Mouse (Mus musculus) skeletal muscle tissue, adult 2 months (tissue): ENCODE data around the gene Wdr45.
A peak's percentile ranks its signal among the peaks of the same experiment; 100 is the strongest.
"Not testable (repeated sequence)": the region's sequence is repeated elsewhere in the genome, so short reads cannot be mapped to it uniquely, and the experiment has no call there.

Experiments
- DNase-seq: peaks from one replicate; pipeline ENCODE4 v3.0.0-alpha.2; 2012; ENCODE audit warnings: low read depth, low spot score

Wdr45 gene

DNA sequence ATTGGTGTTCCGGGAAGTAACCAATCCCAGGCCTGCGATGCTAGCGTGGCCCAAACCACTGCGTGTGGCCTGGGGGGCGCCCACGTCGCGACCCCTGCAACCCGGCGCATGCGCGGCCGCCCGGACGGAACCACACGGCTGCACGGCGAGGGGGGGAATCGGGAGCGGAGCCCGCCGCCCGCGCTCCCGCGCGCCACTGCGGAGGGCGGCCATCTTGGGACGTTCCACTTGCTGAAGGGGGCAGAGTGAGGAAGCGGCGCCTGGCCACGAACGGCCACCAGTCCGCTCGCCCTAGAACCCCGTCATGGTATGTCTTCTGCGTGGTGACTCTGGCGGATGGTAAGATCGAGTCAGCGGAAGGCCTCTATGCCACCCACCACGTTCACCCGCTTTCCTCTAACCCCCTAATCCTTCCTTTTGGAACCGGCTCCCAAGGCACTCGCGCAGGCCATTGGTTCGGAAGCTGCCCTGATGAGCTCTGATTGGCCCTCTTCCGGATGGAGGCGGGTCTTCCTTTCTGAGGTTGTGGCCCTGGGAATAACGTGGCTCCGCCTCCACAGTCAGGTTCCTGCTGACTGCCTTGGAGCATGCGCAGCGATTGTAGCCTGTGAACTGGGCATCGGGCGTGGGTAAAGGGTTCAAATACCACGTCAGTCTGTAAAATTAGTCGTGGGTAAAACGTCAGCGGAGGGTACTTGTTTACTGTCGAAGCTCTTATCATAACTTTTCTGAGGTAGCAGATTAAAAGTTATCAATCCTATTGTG is at the start of gene Wdr45:
TSS of gene Wdr45 (plus strand) at position 199 of the 765 bp plus-strand sequence.
- DNase-seq: peak; percentile 97

DNA sequence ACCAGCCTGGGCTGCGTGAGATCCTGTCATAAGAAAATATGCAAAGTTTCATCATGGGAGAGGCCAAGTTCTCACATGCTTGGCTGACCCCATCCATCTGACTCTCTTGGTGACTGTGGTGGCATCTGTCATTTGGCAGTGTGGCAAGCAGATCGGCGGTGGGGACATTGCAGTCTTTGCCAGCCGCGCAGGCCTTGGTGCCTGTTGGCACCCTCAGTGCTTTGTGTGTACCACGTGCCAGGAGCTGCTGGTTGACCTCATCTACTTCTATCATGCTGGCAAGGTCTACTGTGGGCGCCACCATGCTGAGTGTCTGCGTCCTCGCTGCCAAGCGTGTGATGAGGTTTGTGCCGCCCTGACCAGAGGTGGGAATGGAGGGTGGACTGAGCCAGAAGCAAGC is 49.3 kb upstream of the Wdr45 start:
- no peak for DNase-seq

DNA sequence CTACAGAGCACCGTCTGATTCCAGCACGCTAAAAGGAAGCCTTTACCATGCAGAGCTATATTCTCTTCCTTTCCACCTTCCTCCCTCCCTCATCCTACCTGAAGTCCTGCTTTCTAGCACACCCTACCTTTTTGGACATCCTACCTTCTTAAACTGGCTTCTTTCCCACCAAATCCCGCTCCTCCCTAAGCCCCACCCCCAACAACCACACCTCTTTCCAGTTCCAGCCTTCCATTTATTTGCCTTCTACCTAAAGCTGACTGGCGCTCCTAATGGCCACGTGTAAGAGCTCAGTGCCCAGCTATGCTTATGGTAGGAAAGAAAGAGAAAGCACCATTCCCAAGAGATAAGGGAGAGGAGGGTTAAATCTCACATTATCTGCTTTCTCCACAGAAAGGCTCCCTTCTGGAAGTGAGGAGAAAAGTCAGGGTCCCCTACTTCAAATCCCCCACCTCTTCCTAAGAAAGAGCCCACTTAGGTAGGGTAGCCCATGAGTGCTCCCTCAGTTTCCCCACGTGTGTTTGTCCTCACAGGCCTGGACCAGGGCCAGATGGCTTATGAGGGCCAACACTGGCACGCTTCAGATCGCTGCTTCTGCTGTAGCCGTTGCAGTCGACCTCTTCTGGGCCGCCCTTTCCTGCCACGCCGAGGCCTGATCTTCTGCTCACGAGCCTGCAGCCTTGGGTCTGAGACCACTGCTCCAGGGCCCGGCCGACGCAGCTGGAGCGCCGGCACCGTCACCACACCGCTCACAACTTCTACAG is 48.2 kb upstream of the Wdr45 start:
- DNase-seq: no peak

DNA sequence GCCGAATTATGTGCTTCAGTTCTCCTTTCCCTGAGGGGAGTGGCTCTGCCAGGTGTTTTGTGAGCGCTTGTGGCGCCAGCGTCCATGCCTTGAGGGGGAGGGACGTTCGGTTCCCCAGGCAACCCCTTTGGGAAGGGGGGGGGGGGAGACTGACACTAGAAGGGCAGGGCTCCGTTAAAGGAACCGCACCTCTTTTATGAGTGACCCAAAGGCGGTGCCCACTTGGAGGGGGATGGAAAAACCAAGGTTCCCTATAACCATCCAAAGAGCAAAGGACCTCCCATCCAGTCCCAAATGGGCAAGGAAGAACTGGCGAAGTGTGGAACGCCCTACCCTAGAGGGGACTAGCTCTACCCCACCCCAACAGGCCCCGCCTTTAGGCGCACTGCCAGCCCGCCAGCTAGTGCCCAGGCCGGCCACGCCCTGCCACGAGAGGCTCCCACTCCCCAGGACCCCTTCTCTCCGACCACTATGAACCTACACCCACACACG is 43.7 kb upstream of the Wdr45 start:
- DNase-seq: peak; percentile 50

DNA sequence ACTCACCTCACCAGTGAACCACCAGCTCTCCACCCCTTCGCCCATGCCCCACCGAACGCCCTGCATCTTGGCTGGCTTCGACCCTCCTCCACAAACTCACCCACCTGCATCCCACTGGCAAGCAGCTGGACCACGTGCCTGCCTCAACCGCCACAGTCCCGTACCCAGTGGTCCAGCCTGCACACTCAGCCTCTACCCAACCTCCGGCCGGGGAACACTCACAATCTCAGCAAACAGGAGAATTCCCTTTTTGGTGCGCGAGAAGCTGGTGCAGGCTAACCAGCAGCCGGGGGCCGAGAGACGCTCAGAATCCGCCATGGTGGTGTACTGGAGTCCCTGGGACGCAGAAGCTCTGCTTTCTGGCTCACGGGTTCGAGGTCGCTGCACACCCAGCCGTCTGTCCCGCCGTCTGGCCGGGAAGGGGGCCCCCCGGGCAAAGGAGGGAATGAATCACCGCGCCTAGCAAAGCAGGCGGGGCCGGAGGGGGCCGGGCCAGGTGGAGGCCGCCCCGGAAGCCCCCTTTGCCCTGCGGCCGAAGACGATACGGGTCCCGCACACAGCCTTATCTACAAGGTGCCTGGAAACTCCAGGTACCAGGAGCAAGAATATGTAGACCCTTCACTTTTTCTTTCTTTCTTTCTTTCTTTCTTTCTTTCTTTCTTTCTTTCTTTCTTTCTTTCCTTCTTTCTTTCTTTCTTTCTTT is 43.1 kb upstream of the Wdr45 start, which contains the start of gene Plp2:
TSS of gene Plp2 (minus strand) at position 470 of the 703 bp plus-strand sequence.
- no peak for DNase-seq

DNA sequence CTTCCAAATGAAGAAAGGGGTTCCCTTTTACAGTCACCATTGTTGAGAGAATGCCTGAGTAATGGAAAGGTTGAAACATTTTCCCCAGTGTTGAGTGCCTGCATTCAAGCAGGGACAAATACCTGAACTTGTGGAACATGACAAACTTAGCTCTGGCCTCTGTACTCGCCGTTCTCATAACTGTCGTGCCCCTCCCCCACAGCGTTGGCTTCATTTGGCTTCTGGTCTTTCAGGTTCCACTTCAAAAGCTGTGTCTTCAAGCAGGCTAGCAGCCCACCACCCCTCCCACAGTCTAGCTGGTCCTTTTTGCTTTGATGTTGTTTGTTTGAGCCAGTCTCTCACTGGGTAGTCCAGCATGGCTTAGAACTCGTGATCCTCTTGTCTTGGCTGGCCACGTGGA is 41.4 kb upstream of the Wdr45 start:
- DNase-seq: no peak

DNA sequence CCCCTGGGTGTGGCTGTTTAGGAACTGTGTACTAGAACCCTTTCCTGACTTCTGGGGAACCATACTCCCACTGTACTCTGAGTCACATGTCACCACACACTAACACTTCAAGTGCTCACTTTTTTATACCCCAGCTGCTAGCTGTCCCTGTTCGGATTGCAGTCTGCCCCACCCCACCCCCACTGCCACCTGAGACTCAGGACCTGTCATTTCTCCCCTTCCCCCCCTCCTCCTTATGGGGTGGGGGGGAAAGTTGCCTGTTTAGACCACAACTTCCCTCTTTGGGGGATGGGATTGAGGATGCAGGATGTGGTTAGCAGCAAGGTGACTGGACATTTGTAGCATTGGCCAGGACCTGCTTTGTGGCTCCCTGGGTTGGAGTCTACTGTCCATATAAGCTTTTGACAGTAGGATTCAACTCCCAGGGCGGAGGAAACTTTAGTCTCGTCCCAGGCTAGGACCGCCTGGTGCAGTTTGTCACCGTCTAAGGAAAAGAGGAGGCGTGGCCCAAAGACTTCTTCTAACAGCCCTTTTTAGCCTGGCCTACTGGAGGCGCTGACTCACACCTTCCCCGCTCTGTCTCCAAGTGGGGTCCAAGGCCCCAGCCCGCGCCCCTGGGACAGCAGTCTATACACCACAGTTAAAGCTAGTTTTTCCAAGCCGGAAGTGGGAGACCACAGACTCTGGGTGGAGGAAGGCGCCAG is 40.4 kb upstream of the Wdr45 start:
- DNase-seq: no peak

DNA sequence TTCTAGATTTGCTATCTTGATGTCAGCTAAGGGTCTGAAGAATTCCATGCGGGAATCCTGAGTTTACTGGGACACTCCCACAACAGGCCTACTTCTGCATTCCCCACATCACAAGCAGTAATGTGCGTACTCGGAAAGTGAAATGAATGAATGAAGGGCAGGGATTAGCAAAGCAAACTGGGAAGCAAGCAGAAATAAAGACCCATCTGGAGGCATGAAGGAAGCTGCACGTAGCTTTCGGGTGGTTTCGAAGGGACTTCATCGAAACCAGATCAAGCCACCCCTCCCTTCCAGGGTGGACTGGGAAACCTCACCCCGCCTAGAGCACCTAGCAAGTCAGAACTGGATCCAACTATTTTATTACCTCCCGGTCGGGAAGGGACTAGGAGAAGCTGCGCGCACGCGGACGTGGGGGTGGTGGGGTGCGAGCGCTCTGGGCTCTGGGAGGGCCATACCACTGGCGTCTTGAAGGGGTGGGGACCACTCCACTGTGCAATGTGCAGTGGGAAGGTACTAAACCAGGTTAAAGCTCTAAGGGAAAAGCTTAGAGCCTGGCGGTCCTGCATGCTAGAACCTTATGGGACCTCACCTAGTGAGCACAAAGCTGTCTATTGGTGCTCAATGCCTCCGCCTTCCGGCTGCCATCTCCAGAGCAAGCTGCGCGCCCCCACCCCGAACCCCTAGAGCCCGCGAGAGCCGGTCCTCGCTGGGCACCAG is 39.7 kb upstream of the Wdr45 start:
- DNase-seq: no peak

DNA sequence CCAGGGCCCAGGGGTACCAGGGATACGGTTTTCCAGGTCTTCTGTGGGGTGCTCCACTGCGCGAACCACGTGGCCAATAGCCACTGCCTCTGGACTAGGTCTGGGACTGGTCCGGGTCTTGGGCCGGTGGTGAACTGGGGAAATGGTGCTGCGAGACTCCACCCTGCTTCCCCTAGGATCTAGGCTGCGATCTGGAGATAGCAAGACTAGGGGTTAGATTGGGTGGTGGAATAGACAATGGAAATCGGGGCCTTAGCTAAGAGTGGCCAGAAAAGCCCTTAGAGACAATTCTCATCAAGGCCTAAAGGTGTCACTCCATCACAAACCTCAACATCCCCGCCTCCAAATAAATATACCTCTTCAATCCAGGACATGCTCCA is 39.1 kb upstream of the Wdr45 start:
- DNase-seq: no peak

DNA sequence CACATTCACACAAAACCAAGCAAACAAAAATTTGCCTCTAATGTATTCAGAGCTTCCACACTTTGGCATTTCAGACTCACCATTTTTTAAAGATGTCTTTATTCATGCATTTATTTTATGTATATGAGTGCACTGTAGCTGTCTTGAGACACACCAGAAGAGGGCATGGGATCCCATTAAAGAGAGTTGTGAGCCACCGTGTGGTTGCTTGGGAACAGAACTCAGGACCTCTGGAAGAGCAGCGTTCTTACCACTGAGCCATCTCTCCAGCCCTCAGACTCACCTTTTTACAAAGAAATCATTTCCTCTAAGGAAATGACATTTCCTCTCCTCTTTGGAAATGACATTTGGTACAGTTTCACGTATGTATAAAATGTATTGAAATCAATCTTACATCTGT is 35.1 kb upstream of the Wdr45 start:
- no peak for DNase-seq

DNA sequence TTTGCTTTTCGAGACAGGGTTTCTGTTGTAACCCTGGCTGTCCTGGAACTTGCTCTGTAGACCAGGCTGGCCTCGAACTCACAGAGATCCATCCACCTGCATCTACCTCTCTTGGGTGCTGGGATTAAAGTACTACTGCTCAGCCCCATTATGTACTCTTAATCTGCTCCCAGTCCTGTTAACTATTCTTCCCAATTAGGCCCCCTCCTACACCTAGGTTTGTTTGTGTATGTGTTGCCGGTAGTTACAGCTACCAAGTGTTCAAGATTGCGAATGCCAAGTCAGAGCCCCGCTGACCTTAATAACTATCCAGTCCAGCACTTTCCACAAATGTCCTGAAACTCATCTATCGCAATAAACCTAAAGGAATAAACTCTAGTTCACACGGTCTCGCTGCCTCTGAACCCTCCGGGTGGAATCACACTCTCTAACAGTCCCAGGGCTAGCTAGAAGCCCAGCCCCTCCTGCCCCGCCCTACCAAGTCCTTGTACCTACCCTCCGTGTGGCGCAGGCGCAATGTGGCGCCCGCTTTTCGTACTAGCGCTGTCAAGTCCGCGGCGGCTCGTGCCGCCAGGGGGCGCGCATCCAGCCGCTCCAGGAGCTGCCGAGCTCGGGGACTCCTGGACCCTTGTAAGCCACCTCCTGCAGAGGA is 34.6 kb upstream of the Wdr45 start:
- peak; percentile 94 for DNase-seq

DNA sequence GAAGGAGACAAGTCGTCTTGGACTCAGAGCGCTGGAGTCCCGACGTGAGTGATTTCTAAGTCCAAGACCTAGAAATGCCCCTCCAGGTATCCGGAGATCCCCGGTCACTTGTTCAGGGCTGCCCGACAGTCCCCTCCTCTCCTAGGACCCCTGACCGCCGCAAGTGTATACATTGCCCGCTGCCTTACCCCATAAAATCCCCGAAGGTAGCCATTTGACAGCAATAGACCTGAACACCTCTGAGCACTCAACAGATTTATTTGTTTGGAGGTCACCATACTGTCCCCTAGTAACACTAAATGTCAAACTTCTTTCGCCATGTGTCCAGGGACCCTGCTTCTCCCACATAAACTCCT is 34.1 kb upstream of the Wdr45 start:
- DNase-seq: no peak

DNA sequence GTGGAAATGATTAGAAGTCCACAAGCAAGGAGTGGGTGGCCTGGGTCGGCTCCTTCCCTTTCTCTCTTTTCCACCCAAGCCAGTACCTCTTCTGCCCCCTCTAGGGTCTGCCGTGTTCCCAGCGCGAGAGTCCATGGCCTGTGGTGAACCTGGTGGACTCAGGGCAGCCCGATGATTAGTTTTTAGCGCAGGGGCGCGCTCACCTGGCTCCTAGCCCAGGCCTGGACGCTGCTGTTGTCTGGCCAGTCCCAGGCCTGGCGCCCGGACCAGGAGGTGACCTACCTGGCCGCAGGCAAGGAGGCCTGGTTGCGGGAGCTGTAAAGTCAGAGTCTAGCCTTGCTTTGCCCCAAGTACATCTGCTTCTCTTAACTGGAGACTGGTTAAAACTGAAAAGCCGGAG is 33.3 kb upstream of the Wdr45 start, which contains the start of gene Magix:
TSS of gene Magix (minus strand) at position 388 of the 400 bp plus-strand sequence.
- peak; percentile 51 for DNase-seq

DNA sequence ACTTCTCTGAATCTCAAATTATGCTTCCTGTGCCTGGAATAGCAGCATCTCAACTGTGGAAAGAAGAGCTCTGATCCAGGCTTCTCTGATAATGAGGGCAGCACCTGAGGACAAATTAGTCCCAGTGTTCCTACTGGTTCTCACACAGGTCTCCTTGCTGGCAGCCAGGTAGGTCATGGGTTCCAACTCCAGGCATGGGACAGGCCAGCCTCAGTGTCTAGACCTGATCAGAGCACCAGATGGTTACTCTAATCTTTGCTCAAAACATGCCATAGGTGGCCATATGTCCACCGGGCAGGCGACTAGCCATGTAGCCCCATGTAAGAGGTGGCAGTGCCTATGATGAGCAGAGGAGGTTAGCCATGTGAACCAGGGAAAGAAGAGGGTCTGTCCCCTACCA is 25.8 kb upstream of the Wdr45 start:
- no peak for DNase-seq

DNA sequence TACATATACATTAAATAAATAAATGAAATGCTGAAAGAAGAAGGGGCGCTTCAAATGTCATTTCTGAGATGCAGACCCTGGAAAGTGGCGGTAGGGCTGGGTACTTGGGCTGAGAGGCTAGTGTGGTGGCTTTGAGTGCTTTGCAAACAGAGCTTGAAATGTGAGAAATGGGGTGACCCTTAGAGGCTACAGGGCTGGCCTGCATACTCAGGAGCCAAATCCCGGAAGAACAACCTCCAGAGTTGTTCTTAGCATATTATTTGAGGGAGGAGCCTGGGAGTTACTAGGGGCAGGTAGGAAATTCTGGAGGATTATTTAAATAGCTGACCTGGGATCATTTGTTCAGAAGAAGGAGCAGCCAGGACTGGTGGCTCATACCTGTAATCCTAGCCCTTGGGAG is 23.6 kb upstream of the Wdr45 start:
- no peak for DNase-seq

DNA sequence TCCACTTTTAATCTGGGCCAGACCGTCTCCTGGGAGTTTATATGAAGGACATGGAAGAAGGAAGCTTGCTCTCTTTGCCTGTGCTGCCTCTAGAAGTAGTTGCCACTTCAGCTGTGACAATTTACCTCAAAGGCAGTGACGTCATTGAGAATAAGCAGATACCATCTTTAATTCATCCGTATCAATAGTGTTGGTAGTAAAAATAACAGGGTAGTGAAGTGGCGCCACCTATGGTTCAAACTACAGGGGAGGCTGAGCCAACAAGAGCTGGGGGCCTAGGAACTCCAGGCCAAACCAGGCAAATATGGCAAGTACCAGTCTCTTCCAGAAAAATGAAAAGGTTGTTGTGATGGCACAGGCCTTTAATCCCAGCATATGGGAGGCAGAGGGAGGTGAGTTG is 21.3 kb upstream of the Wdr45 start:
- DNase-seq: no peak

DNA sequence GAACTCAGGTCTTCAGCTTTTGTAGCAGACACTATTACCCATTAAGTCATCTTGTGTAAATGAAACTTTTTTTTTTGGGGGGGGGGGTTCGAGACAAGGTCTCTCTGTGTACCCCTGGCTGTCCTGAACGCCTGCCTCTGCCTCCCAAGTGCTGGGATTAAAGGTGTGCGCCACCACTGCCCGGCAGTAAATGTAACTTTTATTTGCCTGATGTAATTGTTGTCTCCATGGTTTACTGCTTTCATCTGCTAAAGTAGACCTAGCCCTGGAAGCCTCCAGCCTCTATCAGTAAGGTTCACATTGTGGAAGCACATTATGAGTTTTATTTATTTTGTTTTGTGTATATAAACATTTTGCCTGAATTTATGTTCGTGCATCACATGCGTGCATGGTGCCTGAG is 17.6 kb upstream of the Wdr45 start:
- DNase-seq: no peak

DNA sequence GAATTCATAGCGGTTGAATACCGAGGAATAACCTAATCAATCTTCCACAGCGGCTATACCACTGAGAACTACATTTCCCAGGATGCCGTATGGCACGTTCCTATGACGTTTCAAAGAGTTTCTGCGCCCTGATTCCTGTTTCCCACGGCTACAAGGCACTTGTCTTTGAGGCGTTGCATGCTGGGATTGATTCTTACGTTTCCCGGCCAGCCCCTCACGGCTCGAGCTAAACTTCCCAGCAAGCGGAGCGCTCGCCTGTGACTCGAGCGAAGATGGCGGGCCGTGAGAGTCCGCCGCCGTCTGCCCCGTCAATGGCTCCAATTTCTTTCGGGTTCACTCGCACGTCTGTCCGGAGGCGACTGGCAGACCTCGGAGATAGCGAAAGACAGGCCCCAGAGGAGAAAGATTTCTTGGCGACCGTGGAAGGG is 17.2 kb upstream of the Wdr45 start, which contains the start of gene Gpkow:
TSS of gene Gpkow (plus strand) at position 178 of the 428 bp plus-strand sequence.
- peak; percentile 89 for DNase-seq

DNA sequence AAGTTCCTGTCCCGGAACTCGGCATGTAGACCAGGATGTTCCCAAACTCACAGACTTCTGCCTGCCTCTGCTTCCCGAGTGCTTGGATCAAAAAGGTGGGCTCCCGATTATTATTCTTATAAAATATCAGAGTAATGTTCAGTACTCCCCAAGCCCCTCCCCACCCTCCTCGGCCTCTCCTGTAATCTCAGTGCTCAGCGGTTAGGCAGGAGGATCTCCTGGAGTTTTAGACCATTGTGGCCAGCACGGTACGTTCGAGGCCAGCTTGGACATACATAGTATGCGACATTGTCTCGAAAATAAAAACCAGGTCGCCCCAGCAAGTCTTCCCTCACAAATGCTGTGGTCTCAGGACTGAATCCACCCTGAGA is 384 bp upstream of the Wdr45 start:
- not testable (repeated sequence) for DNase-seq

DNA sequence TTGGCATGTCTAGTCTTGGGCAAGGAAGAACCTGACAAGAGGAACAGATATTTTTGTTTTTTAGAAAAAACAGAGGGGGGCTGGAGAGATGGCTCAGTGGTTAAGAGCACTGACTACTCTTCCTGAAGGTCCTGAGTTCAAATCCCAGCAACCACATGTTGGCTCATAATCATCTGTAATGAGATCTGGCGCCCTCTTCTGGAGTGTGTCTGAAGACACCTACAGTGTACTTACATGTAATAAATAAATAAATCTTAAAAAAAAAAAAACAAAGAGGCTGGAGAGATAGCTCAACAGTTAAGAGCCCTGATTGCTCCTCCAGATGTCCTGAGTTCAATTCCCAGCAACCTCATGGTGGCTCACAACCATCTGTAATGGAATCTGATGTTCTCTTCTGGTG is 1.9 kb downstream of the Wdr45 start:
- not testable (repeated sequence) for DNase-seq
